ENCODE assay signal across 10 mouse cellular contexts in genomic region chr12:32637400-32638100, GRCm38 (mm10).
DNase-seq lines count a peak whose midpoint lies in the region; ATAC-seq and TF ChIP-seq lines count a peak whose summit lies in the region.
"Had no signal": no experiment of that assay in that cellular context is flagged by ENCODE, and none has a peak within 500 bp of the region (broad histone marks: within the 10 kb centered on the region; RNA-seq: fewer than 3 reads in every experiment).

No protein-coding gene starts in this region.

- H3K4me2 ChIP-seq in embryonic facial prominence, embryonic 11.5 days (ENCODE audit: low read depth, low read length), result no peak overlapping the region
- H3K4me2 ChIP-seq in kidney, postnatal 0 days (ENCODE audit: low read length), result no peak overlapping the region
- peak overlapping the region; percentile 48 for H3K4me2 ChIP-seq in myocyte (ENCODE audit: low read depth)
- H3K4me2 ChIP-seq: heart, embryonic 15.5 days; stomach, embryonic 15.5 days had no signal

- no peak for ATAC-seq in embryonic facial prominence, embryonic 11.5 days (replicated peaks; ENCODE audit: insufficient number of reproducible peaks, low FRiP score, low TSS enrichment, low read depth)
- ATAC-seq in kidney, postnatal 0 days (replicated peaks; ENCODE audit: low FRiP score, low read depth), result no peak

- no peak for TF ChIP-seq POLR2A in myocyte (IDR thresholded peaks at IDR 0.05; ENCODE audit: insufficient read length, low read depth)

- no peak overlapping the region for H3K27ac ChIP-seq in embryonic facial prominence, embryonic 11.5 days (replicated peaks; ENCODE audit: low read depth, low read length)
- H3K27ac ChIP-seq in kidney, postnatal 0 days, result no peak overlapping the region
- H3K27ac ChIP-seq: heart, embryonic 15.5 days; stomach, embryonic 15.5 days had no signal

- H3K4me1 ChIP-seq in embryonic facial prominence, embryonic 11.5 days (ENCODE audit: control insufficient read depth, insufficient read depth, low read length), result no peaks in the 10 kb centered on the region
- H3K4me1 ChIP-seq in kidney, postnatal 0 days (replicated peaks; ENCODE audit: insufficient read depth, low read length), result no peaks in the 10 kb centered on the region
- H3K4me1 ChIP-seq: heart, embryonic 15.5 days; stomach, embryonic 15.5 days had no signal

- TF ChIP-seq CTCF in kidney, postnatal 0 days (IDR thresholded peaks at IDR 0.05; ENCODE audit: low read depth), result peak; percentile 88

- no peaks in the 10 kb centered on the region for H3K36me3 ChIP-seq in embryonic facial prominence, embryonic 11.5 days (replicated peaks; ENCODE audit: control insufficient read depth, insufficient read depth, low read depth, low read length)
- no peaks in the 10 kb centered on the region for H3K36me3 ChIP-seq in kidney, postnatal 0 days (ENCODE audit: insufficient read depth, low read length)
- no peaks in the 10 kb centered on the region for H3K36me3 ChIP-seq in myocyte (ENCODE audit: control insufficient read depth, insufficient read depth)
- H3K36me3 ChIP-seq: heart, embryonic 15.5 days; stomach, embryonic 15.5 days had no signal

- peak; percentile 20 for DNase-seq in adrenal gland, adult 2 months
- DNase-seq in adrenal gland, postnatal 25 days, result no peak
- DNase-seq in ovary, postnatal 14 days (ENCODE audit: low spot score), result peak; percentile 18
- no peak for DNase-seq in ovary, postnatal 10 days (ENCODE audit: low spot score)
- DNase-seq in embryonic facial prominence, embryonic 11.5 days (ENCODE audit: low spot score), result peak; percentile 81
- peak; percentile 79 for DNase-seq in kidney, postnatal 0 days (ENCODE audit: low spot score)
- no peak for DNase-seq in urinary bladder, adult 2 months (ENCODE audit: low spot score)

- H3K4me3 ChIP-seq in embryonic facial prominence, embryonic 11.5 days (ENCODE audit: low read depth, low read length), result no peak overlapping the region
- no peak overlapping the region for H3K4me3 ChIP-seq in kidney, postnatal 0 days (replicated peaks; ENCODE audit: low read depth, low read length)
- no peak overlapping the region for H3K4me3 ChIP-seq in myocyte
- H3K4me3 ChIP-seq: heart, embryonic 15.5 days; stomach, embryonic 15.5 days had no signal

- H3K9ac ChIP-seq in embryonic facial prominence, embryonic 11.5 days (replicated peaks; ENCODE audit: low read length), result no peak overlapping the region; the same call in 1 of the 2 replicates
- no peak overlapping the region for H3K9ac ChIP-seq in kidney, postnatal 0 days (ENCODE audit: low read depth, low read length)
- H3K9ac ChIP-seq: heart, embryonic 15.5 days; stomach, embryonic 15.5 days had no signal

- no peaks in the 10 kb centered on the region for H3K79me2 ChIP-seq in myocyte (ENCODE audit: control insufficient read depth, insufficient read depth)

- 2% methylated on average over 8 of the region's 8 CpGs for WGBS in embryonic facial prominence, embryonic 11.5 days
- 2% methylated on average over 8 of the region's 8 CpGs for WGBS in kidney, postnatal 0 days

- H3K9me3 ChIP-seq in embryonic facial prominence, embryonic 11.5 days (replicated peaks; ENCODE audit: control insufficient read depth, low read length), result no peaks in the 10 kb centered on the region
- no peaks in the 10 kb centered on the region for H3K9me3 ChIP-seq in kidney, postnatal 0 days (replicated peaks; ENCODE audit: low read length)
- H3K9me3 ChIP-seq: heart, embryonic 15.5 days; stomach, embryonic 15.5 days had no signal

- H3ac ChIP-seq in myocyte (ENCODE audit: control insufficient read depth, insufficient read length), result no peak overlapping the region

- H3K27me3 ChIP-seq in embryonic facial prominence, embryonic 11.5 days (ENCODE audit: control insufficient read depth, insufficient read depth, low read length), result no peaks in the 10 kb centered on the region
- no peaks in the 10 kb centered on the region for H3K27me3 ChIP-seq in kidney, postnatal 0 days (ENCODE audit: insufficient read depth, low read length)
- H3K27me3 ChIP-seq in myocyte (ENCODE audit: control insufficient read depth, insufficient read depth, insufficient read length), result no peaks in the 10 kb centered on the region
- H3K27me3 ChIP-seq: stomach, embryonic 15.5 days had no signal

TF ChIP-seq in myocyte, 11 proteins besides CTCF, POLR2A, EP300 and RAD21:
- no peak for TF ChIP-seq TCF3 (IDR thresholded peaks at IDR 0.05; ENCODE audit: insufficient read length, low read depth)
- no peak for TF ChIP-seq CEBPB (IDR thresholded peaks at IDR 0.05; ENCODE audit: insufficient read depth, poor library complexity, severe bottlenecking)
- no peak for TF ChIP-seq POLR2AphosphoS2 (IDR thresholded peaks at IDR 0.05; ENCODE audit: insufficient read length, low read depth)
- TF ChIP-seq TCF12 (IDR thresholded peaks at IDR 0.05; ENCODE audit: insufficient read depth, poor library complexity, severe bottlenecking), result no peak
- no peak for TF ChIP-seq E2F4 (IDR thresholded peaks at IDR 0.05; ENCODE audit: insufficient read depth)
- no peak for TF ChIP-seq MAX (IDR thresholded peaks at IDR 0.05; ENCODE audit: low read depth)
- TF ChIP-seq REST (IDR thresholded peaks at IDR 0.05; ENCODE audit: insufficient read depth, insufficient read length), result no peak
- TF ChIP-seq MYOG (IDR thresholded peaks at IDR 0.05; ENCODE audit: control insufficient read depth in 1 of 3, insufficient read depth in 1 of 3, insufficient read length in 2 of 3, low read depth in 2 of 3), result no peak
- TF ChIP-seq MYOD1 (IDR thresholded peaks at IDR 0.05; ENCODE audit: control insufficient read depth in 1 of 3, insufficient read length in 2 of 3, low read depth in 2 of 3), result no peak
- TF ChIP-seq USF1 (IDR thresholded peaks at IDR 0.05; ENCODE audit: low read depth), result no peak
- no peak for TF ChIP-seq SRF (IDR thresholded peaks at IDR 0.05; ENCODE audit: control insufficient read depth, insufficient read length, low read depth)
TF ChIP-seq in myocyte: peak in this region for 0.

Comparison
In these comparisons a context has a peak if more than half of its experiments do, and no peak if none do; other contexts are left out.
1. DNase-seq: peak in adrenal gland, adult 2 months (single experiment), ovary, postnatal 14 days (single experiment), embryonic facial prominence, embryonic 11.5 days (single experiment) and kidney, postnatal 0 days (single experiment); none in adrenal gland, postnatal 25 days (single experiment), ovary, postnatal 10 days (single experiment) and urinary bladder, adult 2 months (single experiment).